ENCODE assay signal across 8 mouse cellular contexts in genomic region chr9:118041022-118041400, GRCm38 (mm10). TPM values are rescaled to one million over a fixed set of nuclear protein-coding genes. Genes with fewer than 3 reads are reported as not detected.
DNase-seq lines count a peak whose midpoint lies in the region; ATAC-seq lines count a peak whose summit lies in the region.

No protein-coding gene starts in this region.

- no peak for DNase-seq in kidney, adult 8-10 months
- peak; percentile 46 for DNase-seq in NIH3T3 (ENCODE audit: low read depth)
- peak; percentile 20 for DNase-seq in forebrain, embryonic 10.5 days (ENCODE audit: extremely low spot score, low spot score)
- no peak for DNase-seq in limb, embryonic 11.5 days (ENCODE audit: low spot score)
- no peak for DNase-seq in layer of hippocampus, adult 11-12 months (ENCODE audit: low spot score)
- DNase-seq in cerebellum, adult 11-12 months, result no peak

- H3K4me1 ChIP-seq in kidney, embryonic 14.5 days (ENCODE audit: control insufficient read depth, insufficient read depth, low read length), result peaks cover 10% of the 10 kb centered on the region
- peaks cover 16% of the 10 kb centered on the region for H3K4me1 ChIP-seq in forebrain, embryonic 10.5 days
- no peaks in the 10 kb centered on the region for H3K4me1 ChIP-seq in limb, embryonic 11.5 days (ENCODE audit: control insufficient read depth, insufficient read depth, low read length)
- H3K4me1 ChIP-seq in midbrain, embryonic 13.5 days (replicated peaks), result peaks cover 33% of the 10 kb centered on the region

- no peaks in the 10 kb centered on the region; the same call in 1 of the 2 replicates for H3K36me3 ChIP-seq in kidney, embryonic 14.5 days (ENCODE audit: control insufficient read depth, insufficient read depth, low read length)
- H3K36me3 ChIP-seq in forebrain, embryonic 10.5 days (replicated peaks), result peaks cover 2% of the 10 kb centered on the region; the same call in 1 of the 2 replicates
- H3K36me3 ChIP-seq in limb, embryonic 11.5 days (ENCODE audit: control insufficient read depth, insufficient read depth, low read length), result no peaks in the 10 kb centered on the region
- H3K36me3 ChIP-seq in midbrain, embryonic 13.5 days, result no peaks in the 10 kb centered on the region

- under 1% methylated on average over 20 of the region's 21 CpGs for WGBS in kidney, embryonic 14.5 days
- WGBS in forebrain, embryonic 10.5 days, result 4% methylated on average over 21 of the region's 21 CpGs
- WGBS in limb, embryonic 11.5 days, result 3% methylated on average over 19 of the region's 21 CpGs
- 1% methylated on average over 21 of the region's 21 CpGs for WGBS in midbrain, embryonic 13.5 days

- H3K4me3 ChIP-seq in kidney, embryonic 14.5 days (ENCODE audit: low read length), result peak overlapping the region; percentile 87
- H3K4me3 ChIP-seq in forebrain, embryonic 10.5 days, result peak overlapping the region; percentile 81
- peak overlapping the region; percentile 78 for H3K4me3 ChIP-seq in limb, embryonic 11.5 days (ENCODE audit: low read depth, low read length)
- H3K4me3 ChIP-seq in midbrain, embryonic 13.5 days (replicated peaks), result peak overlapping the region; percentile 70

- peak overlapping the region; percentile 94 for H3K27ac ChIP-seq in kidney, embryonic 14.5 days (ENCODE audit: low read depth, low read length)
- peak overlapping the region; percentile 97 for H3K27ac ChIP-seq in forebrain, embryonic 10.5 days
- H3K27ac ChIP-seq in limb, embryonic 11.5 days (replicated peaks; ENCODE audit: low read depth, low read length), result peak overlapping the region; percentile 87; the same call in 1 of the 2 replicates
- peak overlapping the region; percentile 95 for H3K27ac ChIP-seq in midbrain, embryonic 13.5 days

- no peaks in the 10 kb centered on the region for H3K9me3 ChIP-seq in kidney, embryonic 14.5 days (ENCODE audit: control insufficient read depth, low read length)
- no peaks in the 10 kb centered on the region for H3K9me3 ChIP-seq in forebrain, embryonic 10.5 days
- no peaks in the 10 kb centered on the region for H3K9me3 ChIP-seq in limb, embryonic 11.5 days (ENCODE audit: control insufficient read depth, low read length)
- no peaks in the 10 kb centered on the region for H3K9me3 ChIP-seq in midbrain, embryonic 13.5 days

- 0 out of 2 replicates have a peak, but pooled peaks have one; percentile 1 for ATAC-seq in kidney, embryonic 14.5 days (ENCODE audit: low FRiP score, low TSS enrichment)
- no peak for ATAC-seq in limb, embryonic 11.5 days (ENCODE audit: insufficient number of reproducible peaks, low FRiP score, low TSS enrichment, low read depth)
- no peak for ATAC-seq in midbrain, embryonic 13.5 days

- H3K9ac ChIP-seq in kidney, embryonic 14.5 days (ENCODE audit: low read depth, low read length), result peak overlapping the region; percentile 86
- H3K9ac ChIP-seq in limb, embryonic 11.5 days (ENCODE audit: low read length), result peak overlapping the region; percentile 76
- H3K9ac ChIP-seq in midbrain, embryonic 13.5 days (replicated peaks), result peak overlapping the region; percentile 85

- H3K4me2 ChIP-seq in kidney, embryonic 14.5 days (replicated peaks; ENCODE audit: low read depth, low read length), result peak overlapping the region; percentile 67
- H3K4me2 ChIP-seq in limb, embryonic 11.5 days (ENCODE audit: low read depth, severe bottlenecking), result peak overlapping the region; percentile 61
- H3K4me2 ChIP-seq in midbrain, embryonic 13.5 days (replicated peaks), result peak overlapping the region; percentile 81

- H3K27me3 ChIP-seq in kidney, embryonic 14.5 days (ENCODE audit: control insufficient read depth, insufficient read depth, low read length), result no peaks in the 10 kb centered on the region
- H3K27me3 ChIP-seq in forebrain, embryonic 10.5 days (ENCODE audit: poor library complexity, severe bottlenecking), result no peaks in the 10 kb centered on the region
- H3K27me3 ChIP-seq in limb, embryonic 11.5 days (ENCODE audit: control insufficient read depth, insufficient read depth, low read length), result no peaks in the 10 kb centered on the region
- H3K27me3 ChIP-seq in midbrain, embryonic 13.5 days, result no peaks in the 10 kb centered on the region

RNA-seq across cellular contexts. Expression of gene Azi2, which starts 0.7 kb away (rescaled TPM):
- 54.6 and 78.2 TPM in 2 replicates for polyA plus RNA-seq in kidney, embryonic 14.5 days (2014; fragmentation: Nextera tagmentation; extraction: Ambion mirVana)
- polyA plus RNA-seq in forebrain, embryonic 10.5 days (2016; fragmentation: Nextera tagmentation; extraction: Ambion mirVana), result 54.2 and 58.6 TPM in 2 replicates
- polyA plus RNA-seq in limb, embryonic 11.5 days (2014; fragmentation: Nextera tagmentation; extraction: Ambion mirVana), result 67.7 and 71.0 TPM in 2 replicates
- polyA plus RNA-seq in midbrain, embryonic 13.5 days (2015; fragmentation: Nextera tagmentation; extraction: Ambion mirVana), result 74.8 and 78.1 TPM in 2 replicates

Comparison
In these comparisons a context has a peak if more than half of its experiments do, and no peak if none do; other contexts are left out.
1. DNase-seq: peak in NIH3T3 (single experiment) and forebrain, embryonic 10.5 days (single experiment); none in kidney, adult 8-10 months (0 of 2), limb, embryonic 11.5 days (single experiment), layer of hippocampus, adult 11-12 months (single experiment) and cerebellum, adult 11-12 months (single experiment).
2. Peak in every context shown above with its lines, with median percentiles within 50 percentile points of each other: H3K27ac ChIP-seq, H3K4me2 ChIP-seq, H3K4me3 ChIP-seq and H3K9ac ChIP-seq.